Mouse (Mus musculus): Measurements from ENCODE around the gene Rnf220. TPM values are rescaled to one million over a fixed set of nuclear protein-coding genes. Genes with fewer than 3 reads are reported as not detected.

Rnf220 gene
- polyA plus RNA-seq, 1 experiment from 2014 or later = 73.3 TPM

- Histone ChIP-seq H3K4me2 (no peak overlapping the region), H3K4me3 (no peak overlapping the region), H3K4me1 (peaks cover 39% of the 10 kb centered on the region; the same call in 1 of the 2 replicates), H3K36me3 (peaks cover 65% of the 10 kb centered on the region), H3K9ac (no peak overlapping the region), H3K27me3 (no peaks in the 10 kb centered on the region), H3K9me3 (no peaks in the 10 kb centered on the region), H3K27ac (no peak overlapping the region)
- 52% methylated on average over 19 of the region's 19 CpGs for WGBS
- ATAC-seq (ENCODE audit: borderline replicate concordance, extremely low read depth, low FRiP score, low TSS enrichment) = no peak
These were observed 215.6 kb downstream of the Rnf220 start for GRCm38 (mm10) chr4:117281090-117281845.

- no peak for ATAC-seq (ENCODE audit: borderline replicate concordance, extremely low read depth, low FRiP score, low TSS enrichment)
- Histone ChIP-seq H3K4me3 (no peak overlapping the region), H3K27me3 (no peaks in the 10 kb centered on the region), H3K4me1 (peaks cover 39% of the 10 kb centered on the region; the same call in 1 of the 2 replicates), H3K27ac (no peak overlapping the region), H3K9me3 (no peaks in the 10 kb centered on the region), H3K36me3 (peaks cover 64% of the 10 kb centered on the region), H3K4me2 (no peak overlapping the region), H3K9ac (no peak overlapping the region)
- WGBS = 83% methylated on average over 8 of the region's 8 CpGs
These were observed 216.4 kb downstream of the Rnf220 start for GRCm38 (mm10) chr4:117280397-117280930.

- H3K27me3 ChIP-seq = no peaks in the 10 kb centered on the region
- H3K4me1 ChIP-seq = peaks cover 36% of the 10 kb centered on the region; the same call in 1 of the 2 replicates
- no peak overlapping the region for H3K4me2 ChIP-seq
- no peak overlapping the region for H3K4me3 ChIP-seq
- H3K9ac ChIP-seq = no peak overlapping the region
- peaks cover 64% of the 10 kb centered on the region for H3K36me3 ChIP-seq
- H3K27ac ChIP-seq = no peak overlapping the region
- no peak for ATAC-seq (ENCODE audit: borderline replicate concordance, extremely low read depth, low FRiP score, low TSS enrichment)
- 0 out of 2 replicates have a peak, but pooled peaks cover 1% of the 10 kb centered on the region for H3K9me3 ChIP-seq
- 62% methylated on average over 2 of the region's 2 CpGs for WGBS
These were observed 217.6 kb downstream of the Rnf220 start for GRCm38 (mm10) chr4:117279253-117279642.

GRCm38 (mm10) chr4:117278381-117279252, 218.2 kb downstream of the Rnf220 start:
- Histone ChIP-seq H3K9ac (no peak overlapping the region), H3K9me3 (0 out of 2 replicates have a peak, but pooled peaks cover 6% of the 10 kb centered on the region), H3K36me3 (peaks cover 64% of the 10 kb centered on the region), H3K27ac (no peak overlapping the region), H3K4me1 (peaks cover 30% of the 10 kb centered on the region; the same call in 1 of the 2 replicates), H3K27me3 (no peaks in the 10 kb centered on the region), H3K4me3 (no peak overlapping the region), H3K4me2 (no peak overlapping the region)
- no peak for ATAC-seq (ENCODE audit: borderline replicate concordance, extremely low read depth, low FRiP score, low TSS enrichment)
- 55% methylated on average over 10 of the region's 10 CpGs for WGBS

DNA sequence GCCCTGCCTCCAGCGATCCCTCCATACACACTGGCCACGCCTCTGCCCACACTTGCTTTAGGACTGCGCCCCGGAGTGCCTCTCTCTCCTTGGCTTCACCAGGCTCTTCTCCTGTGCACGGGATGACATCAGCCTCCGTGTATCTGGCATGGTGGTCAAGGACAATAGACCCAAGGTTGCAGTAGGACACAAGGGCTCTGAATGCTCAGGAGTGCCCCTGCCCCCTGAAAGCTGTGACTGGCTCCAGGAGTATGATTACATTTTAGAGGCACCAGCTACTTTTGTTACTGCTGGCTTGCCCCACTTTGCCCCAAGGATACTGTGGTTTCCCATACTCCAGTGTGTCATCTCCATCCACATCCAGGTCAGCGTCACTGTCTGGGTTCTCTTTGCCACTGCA, 219.2 kb downstream of the Rnf220 start:
- H3K27ac ChIP-seq = no peak overlapping the region
- H3K9me3 ChIP-seq = 0 out of 2 replicates have a peak, but pooled peaks cover 6% of the 10 kb centered on the region
- 86% methylated on average over 7 of the region's 7 CpGs for WGBS
- peaks cover 73% of the 10 kb centered on the region for H3K36me3 ChIP-seq
- H3K4me3 ChIP-seq = no peak overlapping the region
- no peak overlapping the region for H3K9ac ChIP-seq
- no peaks in the 10 kb centered on the region for H3K27me3 ChIP-seq
- H3K4me1 ChIP-seq = peaks cover 22% of the 10 kb centered on the region; the same call in 1 of the 2 replicates
- ATAC-seq (ENCODE audit: borderline replicate concordance, extremely low read depth, low FRiP score, low TSS enrichment) = no peak
- no peak overlapping the region for H3K4me2 ChIP-seq

GRCm38 (mm10) chr4:117277021-117277420, 219.8 kb downstream of the Rnf220 start:
- Histone ChIP-seq H3K4me3 (no peak overlapping the region), H3K27me3 (no peaks in the 10 kb centered on the region), H3K27ac (no peak overlapping the region), H3K4me2 (no peak overlapping the region), H3K9me3 (0 out of 2 replicates have a peak, but pooled peaks cover 6% of the 10 kb centered on the region), H3K36me3 (peaks cover 75% of the 10 kb centered on the region), H3K9ac (0 out of 2 replicates have a peak overlapping the region, but pooled peaks have one; percentile 5), H3K4me1 (peaks cover 22% of the 10 kb centered on the region; the same call in 1 of the 2 replicates)
- ATAC-seq (ENCODE audit: borderline replicate concordance, extremely low read depth, low FRiP score, low TSS enrichment) = no peak
- 72% methylated on average over 13 of the region's 13 CpGs for WGBS

DNA sequence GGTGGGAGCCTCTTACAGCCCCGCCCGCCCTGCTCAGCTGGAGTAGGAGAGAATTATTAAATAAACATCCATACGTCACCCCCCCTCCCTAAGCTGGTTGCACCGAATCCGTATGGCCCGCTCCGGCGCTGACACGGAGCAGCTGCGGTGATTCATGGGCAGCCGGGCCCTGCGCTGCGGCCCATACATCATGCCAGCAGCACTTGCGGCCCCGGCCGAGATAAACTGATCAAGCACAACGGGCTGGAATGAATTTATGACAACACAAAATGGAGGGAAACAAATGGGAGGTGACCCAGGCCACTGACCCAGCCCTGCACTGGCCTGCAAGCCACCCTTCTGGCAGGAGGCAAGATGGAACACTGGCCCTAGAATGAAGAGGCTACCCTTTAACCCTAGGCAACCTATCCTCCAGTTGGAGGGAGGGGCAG, 220.6 kb downstream of the Rnf220 start:
- no peak overlapping the region for H3K27ac ChIP-seq
- H3K27me3 ChIP-seq = no peaks in the 10 kb centered on the region
- no peak for ATAC-seq (ENCODE audit: borderline replicate concordance, extremely low read depth, low FRiP score, low TSS enrichment)
- peaks cover 79% of the 10 kb centered on the region for H3K36me3 ChIP-seq
- H3K4me2 ChIP-seq = no peak overlapping the region
- peaks cover 22% of the 10 kb centered on the region; the same call in 1 of the 2 replicates for H3K4me1 ChIP-seq
- no peak overlapping the region for H3K9ac ChIP-seq
- 0 out of 2 replicates have a peak, but pooled peaks cover 6% of the 10 kb centered on the region for H3K9me3 ChIP-seq
- 48% methylated on average over 17 of the region's 17 CpGs for WGBS
- no peak overlapping the region for H3K4me3 ChIP-seq

GRCm38 (mm10) chr4:117274720-117275119, 222.1 kb downstream of the Rnf220 start:
- peaks cover 78% of the 10 kb centered on the region for H3K36me3 ChIP-seq
- H3K27ac ChIP-seq = no peak overlapping the region
- H3K9me3 ChIP-seq = 0 out of 2 replicates have a peak, but pooled peaks cover 6% of the 10 kb centered on the region
- no peak overlapping the region for H3K9ac ChIP-seq
- H3K4me3 ChIP-seq = no peak overlapping the region
- peaks cover 20% of the 10 kb centered on the region; the same call in 1 of the 2 replicates for H3K4me1 ChIP-seq
- H3K27me3 ChIP-seq = no peaks in the 10 kb centered on the region
- no peak for ATAC-seq (ENCODE audit: borderline replicate concordance, extremely low read depth, low FRiP score, low TSS enrichment)
- WGBS = 82% methylated on average over 4 of the region's 4 CpGs
- no peak overlapping the region for H3K4me2 ChIP-seq

DNA sequence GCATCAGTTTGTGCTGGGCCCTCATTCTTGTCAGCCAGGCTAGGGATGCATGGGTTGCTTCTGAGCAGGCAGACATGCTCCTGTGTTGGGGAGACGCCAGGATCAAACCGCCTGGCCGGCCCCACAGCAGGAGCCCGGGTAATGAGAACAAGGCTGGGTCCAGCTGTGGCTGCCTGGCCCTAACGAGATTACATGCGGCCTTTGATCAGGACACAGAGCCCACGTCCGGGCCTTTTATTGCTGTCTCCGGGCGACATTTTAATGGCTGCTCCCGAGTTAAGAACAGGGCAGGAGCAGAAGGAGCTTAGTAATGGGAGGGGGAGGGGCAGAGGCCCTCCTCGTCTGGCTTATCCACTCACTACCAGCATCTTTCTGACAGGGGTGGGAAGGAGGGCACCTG, 224.4 kb downstream of the Rnf220 start:
- peaks cover 11% of the 10 kb centered on the region; the same call in 1 of the 2 replicates for H3K4me1 ChIP-seq
- WGBS = 31% methylated on average over 12 of the region's 12 CpGs
- H3K4me2 ChIP-seq = no peak overlapping the region
- no peak overlapping the region for H3K9ac ChIP-seq
- ATAC-seq (ENCODE audit: borderline replicate concordance, extremely low read depth, low FRiP score, low TSS enrichment) = no peak
- H3K27ac ChIP-seq = no peak overlapping the region
- peaks cover 60% of the 10 kb centered on the region for H3K36me3 ChIP-seq
- 0 out of 2 replicates have a peak, but pooled peaks cover 6% of the 10 kb centered on the region for H3K9me3 ChIP-seq
- H3K27me3 ChIP-seq = no peaks in the 10 kb centered on the region
- no peak overlapping the region for H3K4me3 ChIP-seq

- Histone ChIP-seq H3K9me3 (0 out of 2 replicates have a peak, but pooled peaks cover 6% of the 10 kb centered on the region), H3K27ac (no peak overlapping the region), H3K4me3 (no peak overlapping the region), H3K36me3 (peaks cover 38% of the 10 kb centered on the region), H3K27me3 (no peaks in the 10 kb centered on the region), H3K9ac (no peak overlapping the region), H3K4me1 (no peaks in the 10 kb centered on the region), H3K4me2 (no peak overlapping the region)
- 10% methylated on average over 6 of the region's 6 CpGs for WGBS
- peak; percentile 15; the same call in 1 of the 2 replicates for ATAC-seq (ENCODE audit: borderline replicate concordance, extremely low read depth, low FRiP score, low TSS enrichment)
These were observed 226.6 kb downstream of the Rnf220 start for GRCm38 (mm10) chr4:117270278-117270677.

GRCm38 (mm10) chr4:117267831-117268437, 228.9 kb downstream of the Rnf220 start:
- 86% methylated on average over 25 of the region's 25 CpGs for WGBS
- no peaks in the 10 kb centered on the region for H3K9me3 ChIP-seq
- H3K9ac ChIP-seq = no peak overlapping the region
- H3K4me3 ChIP-seq = no peak overlapping the region
- H3K4me2 ChIP-seq = no peak overlapping the region
- no peaks in the 10 kb centered on the region for H3K4me1 ChIP-seq
- H3K27me3 ChIP-seq = no peaks in the 10 kb centered on the region
- ATAC-seq (ENCODE audit: borderline replicate concordance, extremely low read depth, low FRiP score, low TSS enrichment) = no peak
- peaks cover 16% of the 10 kb centered on the region for H3K36me3 ChIP-seq
- H3K27ac ChIP-seq = no peak overlapping the region
